Mouse (Mus musculus) frontal cortex, postnatal 14 days (tissue): Measurements from ENCODE around the gene Synm.

Source experiments
- DNase-seq, 2 experiments: peaks; one replicate each; pipeline ENCODE4 v3.0.0; 2022; ENCODE audit warnings: low spot score in 2 of 2

Gene Synm

DNA sequence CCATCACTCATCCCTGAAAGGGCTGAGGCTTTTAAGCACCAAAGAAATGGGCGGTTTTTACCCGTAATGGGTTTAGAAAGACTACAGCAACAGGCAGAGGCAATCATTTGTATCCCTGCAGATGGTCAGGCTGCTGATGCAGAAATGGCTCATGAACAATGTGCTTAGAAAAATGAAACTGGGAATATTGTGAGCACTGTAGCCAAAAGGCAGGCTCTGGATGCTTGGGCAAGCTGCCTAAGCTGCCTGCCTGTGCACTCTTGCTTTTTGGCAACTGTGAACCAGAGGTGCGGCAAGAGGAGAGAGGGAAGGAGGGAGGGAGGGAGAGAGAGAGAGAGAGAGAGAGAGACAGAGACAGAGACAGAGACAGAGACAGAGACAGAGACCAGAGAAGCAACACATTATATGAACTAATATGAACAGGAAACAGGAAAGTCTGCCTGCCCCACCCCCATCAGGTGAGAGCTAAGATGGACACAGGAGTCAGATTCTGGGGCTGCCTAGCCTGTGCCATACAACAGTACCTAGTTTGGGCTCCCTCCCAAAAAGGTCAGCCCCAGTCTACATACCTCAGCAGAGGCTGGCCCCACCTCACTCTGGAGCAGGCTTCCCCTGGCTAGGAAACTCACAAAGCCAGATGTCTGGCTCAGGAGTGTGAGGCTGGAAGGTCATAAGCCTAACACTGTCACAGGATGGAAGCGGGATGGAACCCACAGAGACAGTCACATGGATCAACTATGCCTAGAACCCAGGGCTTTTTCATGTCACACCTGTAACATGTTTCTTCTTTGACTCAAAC is 9.9 kb downstream of the Synm start:
- no peak for DNase-seq

DNA sequence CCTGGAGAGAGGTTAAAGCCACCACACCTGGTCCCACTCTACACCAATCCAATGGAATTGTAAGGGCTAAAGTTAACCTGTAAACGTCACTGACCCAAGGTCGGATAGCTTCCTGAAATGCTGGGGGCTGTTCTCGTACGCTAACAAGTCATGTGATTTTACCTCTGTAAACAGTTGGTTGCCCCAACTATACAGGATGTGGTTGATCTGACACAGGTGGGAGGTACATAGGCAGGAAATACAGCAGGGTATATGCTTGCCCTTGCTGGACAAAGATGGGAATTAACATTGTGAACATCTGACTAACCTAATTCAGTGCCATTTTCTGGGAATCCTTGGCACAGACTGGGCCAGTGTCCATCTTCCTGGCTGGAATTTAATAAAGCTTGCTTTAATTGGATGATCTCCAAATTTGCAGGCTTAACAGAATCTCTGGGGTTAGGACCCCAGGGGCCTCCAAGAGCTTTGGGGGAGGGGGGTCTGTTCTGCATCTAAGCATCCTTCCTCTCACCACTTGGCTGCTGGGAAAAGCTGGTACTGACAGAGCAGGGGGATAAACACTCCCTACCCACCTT is 11.7 kb downstream of the Synm start:
- no peak for DNase-seq

DNA sequence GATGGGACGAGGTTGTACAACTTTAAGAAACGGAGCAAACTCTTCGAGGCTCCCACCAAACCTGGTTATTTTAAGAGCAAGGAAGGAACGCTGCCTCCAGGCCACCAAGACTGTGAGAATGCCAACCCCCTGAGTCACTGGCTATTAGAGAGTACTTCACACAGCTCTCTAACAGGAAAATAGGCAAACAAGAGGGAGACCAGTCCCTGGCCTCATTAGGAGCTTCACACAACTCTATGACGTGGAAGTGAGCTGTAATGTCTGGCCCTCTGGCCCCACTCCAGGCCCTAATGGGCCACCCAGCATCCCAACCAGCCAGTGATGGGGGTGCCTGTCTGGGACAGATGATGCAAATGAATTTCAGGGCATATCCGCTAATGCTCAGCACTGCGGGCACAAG is 17.8 kb downstream of the Synm start:
- DNase-seq = no peak

DNA sequence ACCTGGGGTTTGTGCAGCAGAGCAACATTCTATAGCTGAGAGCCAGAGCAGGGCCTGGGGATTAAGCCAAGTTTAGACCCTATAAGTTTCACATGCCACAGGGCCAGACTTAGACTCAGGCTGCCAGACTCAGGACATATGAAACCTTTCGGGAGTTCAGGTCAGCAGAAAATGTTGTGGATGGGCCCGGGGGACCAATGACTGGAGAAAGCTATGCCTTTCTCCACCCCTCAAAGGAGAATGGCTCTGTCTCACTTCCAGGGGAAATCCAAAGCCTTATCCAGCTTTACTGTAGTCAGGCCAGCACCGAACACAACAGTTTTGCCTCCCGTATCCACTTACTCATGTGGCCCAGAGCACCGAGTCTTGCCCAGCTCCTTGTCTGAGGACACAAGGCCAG is 18.7 kb downstream of the Synm start:
- DNase-seq = no peak

DNA sequence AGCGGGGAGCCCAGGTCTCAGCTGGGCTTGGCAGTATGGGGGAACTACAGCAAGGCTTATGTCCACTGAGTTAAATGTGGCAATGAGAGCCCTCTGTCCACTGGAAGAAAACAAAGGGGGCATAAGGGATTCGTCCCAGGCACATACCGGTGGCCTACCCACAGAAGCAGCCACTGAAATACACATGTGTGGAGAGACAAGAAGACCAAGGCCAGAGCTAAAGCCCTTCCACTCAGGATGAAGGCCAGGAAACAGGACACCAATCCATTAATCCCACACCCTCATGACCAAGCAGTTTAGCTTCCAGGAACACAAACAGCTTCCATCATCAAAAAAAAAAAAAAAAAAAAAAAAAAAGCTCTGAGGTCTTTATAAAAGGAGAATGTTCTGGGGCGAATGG is 19.2 kb downstream of the Synm start:
- no peak for DNase-seq

DNA sequence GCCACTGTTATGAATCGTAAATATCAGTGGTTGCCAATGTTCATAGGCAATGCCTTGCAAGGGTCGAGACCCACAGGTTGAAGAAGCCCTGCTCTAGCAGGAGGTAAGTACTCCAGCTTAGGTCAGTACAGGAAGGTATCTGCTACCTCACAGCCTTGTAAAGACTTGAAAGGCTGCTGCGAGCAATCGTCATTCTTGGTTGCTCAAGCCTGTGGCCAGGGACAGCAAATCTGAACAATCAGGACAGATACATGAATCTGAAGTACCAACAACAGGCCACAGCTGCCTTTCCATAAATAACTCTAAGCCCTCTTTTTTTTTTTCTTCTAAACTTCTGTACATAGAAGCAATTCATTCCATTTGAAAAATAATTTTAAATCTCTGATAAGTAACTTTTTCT is 27.3 kb downstream of the Synm start:
- DNase-seq = no peak

DNA sequence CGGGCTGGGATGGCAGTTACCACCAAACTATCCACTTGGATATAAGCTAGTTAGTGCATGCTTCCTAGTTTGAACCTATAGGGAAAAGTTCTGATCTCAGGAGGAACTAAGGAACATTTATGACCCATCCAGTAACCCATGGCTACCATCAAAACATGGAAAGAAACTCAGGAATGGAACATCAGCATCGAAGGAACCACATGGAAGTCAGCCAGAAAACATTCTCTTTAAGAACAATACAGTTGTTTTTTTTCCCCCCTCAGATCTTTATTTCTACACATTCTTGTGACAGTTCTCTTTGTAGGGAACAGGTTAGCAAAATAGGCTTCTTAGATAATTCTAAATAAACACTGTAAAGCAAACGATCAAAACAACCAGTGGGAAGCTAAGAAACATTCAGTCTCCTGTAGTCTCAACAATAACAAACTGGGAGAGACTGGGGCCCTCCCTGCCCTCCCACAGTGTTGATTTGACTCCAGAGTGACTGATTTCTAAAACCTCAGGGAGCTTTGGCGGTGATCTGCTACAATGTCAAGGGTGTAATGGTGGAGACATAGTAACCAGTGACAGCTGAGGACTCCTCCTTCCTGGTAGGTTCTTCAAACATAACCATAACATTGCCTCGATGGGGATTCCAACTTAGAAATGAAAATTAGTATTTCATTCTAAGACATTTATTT is 29.0 kb downstream of the Synm start:
- DNase-seq = no peak

DNA sequence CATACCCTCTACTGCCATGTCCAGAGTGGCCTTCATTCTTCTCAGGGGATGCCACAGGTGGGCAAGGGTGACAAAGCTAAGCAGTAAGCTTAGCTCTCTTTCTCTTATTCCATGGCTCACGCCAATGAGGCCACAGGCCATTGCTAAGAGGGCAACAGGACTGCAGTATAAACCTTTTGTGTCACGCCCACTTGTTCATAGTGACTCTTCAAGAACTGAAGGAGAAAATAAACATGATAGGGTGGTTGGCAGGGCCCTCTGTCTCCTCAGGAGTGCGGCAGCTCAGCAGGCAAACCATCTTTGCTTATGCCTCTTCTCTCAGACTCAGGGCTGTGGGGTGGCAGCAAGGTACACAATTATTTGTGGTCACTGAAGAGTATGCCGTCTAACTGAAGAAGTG is 30.7 kb downstream of the Synm start:
- DNase-seq = no peak

DNA sequence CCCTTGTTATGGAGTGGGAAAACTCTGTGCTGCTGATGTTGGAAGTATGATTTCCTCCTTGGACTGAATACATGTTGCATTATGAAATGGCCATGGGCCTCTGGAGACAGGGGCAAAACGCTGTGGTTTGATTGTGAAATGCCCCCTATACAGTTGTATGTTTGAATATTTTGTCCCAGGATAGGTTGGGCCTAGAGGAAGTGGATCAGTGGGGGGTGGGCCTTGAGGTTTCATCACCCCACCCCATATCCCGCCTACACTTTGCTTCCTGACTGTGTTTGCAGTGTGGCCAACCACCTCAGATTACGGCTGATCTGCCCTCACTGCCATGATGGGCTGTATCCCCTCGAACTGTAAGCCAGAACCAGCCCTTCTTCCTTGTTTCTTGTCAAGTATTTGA is 31.3 kb downstream of the Synm start:
- DNase-seq = no peak

DNA sequence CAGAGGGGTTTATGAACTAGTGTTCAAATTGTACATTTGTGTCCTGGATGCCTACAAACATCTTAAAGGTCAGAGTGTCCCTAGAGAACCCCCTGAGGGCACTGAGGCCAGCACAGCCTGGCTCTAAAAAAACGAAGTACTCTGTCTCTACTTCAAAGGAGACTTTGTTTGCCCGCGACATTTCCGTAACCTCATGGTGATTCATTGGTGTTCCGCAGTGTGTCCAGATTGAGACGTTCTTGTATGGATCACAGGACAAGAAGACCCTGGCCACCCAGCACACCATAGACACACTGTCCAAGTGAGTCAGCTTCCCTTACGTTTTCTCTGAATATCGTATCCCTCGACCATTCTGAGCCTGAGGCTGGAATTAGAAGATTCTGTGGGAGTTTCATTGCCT is 34.5 kb downstream of the Synm start:
- no peak for DNase-seq

DNA sequence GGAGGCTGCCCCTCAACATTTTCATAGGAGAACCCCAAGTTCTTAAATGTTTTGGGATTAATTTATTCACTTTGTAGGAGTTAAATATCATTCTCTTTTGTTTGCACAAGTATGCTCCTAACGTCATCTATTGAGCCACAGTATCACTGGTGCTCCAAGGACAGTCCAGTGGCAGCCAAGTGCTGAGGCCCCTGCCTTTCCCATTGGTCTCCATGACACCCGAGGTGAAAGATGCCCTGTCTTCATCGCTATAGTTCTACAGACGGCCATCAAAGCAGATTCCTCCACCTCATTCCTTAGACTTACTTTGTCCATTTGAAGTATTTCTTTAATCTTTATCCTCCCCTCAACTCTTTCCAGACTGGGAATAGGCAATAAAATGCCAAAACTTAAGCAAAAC is 35.0 kb downstream of the Synm start:
- no peak for DNase-seq

DNA sequence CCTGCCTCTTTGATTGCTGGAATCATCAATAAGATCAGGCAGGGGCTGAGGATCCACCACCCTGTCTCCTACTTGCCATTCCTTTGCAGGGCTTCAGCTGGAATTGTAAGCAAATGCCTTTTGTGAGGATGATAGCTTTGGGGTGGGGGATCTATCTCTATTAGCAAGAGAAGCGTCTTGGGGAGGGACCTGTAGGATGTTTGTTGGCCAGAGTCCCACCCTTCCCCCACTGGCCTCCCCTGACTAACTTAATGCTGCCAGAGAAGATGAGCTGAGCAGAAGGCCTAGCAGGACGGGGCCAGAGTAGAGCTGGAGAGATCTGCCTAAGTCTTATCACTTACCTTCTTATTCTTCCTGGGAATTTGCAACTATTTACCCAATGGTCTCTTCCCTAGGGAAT is 37.4 kb downstream of the Synm start:
- DNase-seq = no peak

DNA sequence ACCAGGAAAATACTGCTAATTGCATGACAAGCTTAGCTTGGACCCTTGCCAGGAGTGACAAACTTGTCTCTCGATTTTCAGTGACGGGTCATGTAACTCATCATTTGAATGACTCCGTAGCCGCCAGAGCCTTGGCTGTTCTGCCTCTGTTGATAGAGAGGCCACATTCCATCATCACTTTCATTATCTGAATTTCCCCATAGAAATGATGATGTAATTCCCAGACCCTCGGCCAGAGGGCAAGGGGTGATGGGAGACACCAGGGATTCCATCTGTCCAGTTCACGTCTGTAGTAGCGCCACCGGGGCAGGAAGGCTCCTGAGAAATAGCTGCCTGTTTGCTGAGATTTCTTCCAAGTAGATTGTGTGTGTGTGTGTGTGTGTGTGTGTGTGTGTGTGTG is 40.7 kb downstream of the Synm start:
- no peak for DNase-seq

DNA sequence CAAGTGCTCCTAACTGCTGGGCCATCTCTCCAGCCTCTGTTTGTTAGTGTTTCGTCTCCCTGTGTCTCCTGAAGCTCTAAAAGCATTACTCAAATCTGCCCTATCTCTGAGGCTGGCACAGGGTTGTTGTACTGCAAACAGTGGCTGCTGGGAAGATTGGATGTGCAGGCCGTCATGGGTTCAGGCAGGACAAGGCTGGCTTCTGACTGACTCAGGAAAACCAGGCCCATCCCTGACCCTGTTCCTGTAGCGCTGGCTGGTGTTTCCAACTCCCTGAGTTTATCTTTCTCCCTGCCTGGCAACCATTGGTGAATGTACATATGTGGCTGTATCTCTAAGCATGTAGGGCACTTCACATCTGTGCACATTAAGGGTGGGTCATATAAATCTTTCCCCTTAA is 42.0 kb downstream of the Synm start:
- no peak for DNase-seq

DNA sequence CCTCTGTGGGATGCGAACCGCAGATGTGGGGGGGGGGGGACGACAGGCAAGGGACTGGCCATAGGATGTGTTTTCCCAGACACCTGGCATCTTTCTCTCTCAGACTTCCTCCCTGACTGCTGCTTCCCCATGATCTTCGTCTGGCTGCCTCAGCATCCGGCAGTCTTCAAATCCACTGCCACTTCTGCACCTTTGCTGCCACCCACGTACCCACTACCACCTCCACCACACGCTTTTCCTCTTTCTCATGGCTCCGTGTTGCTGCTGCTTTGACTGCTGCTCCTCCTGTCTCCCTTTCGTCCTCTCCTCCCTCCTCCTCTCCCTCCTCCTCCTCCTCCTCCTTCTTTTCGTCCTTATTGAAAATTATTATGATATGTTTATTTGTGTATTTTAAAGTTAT is 42.6 kb downstream of the Synm start:
- DNase-seq = no peak

DNA sequence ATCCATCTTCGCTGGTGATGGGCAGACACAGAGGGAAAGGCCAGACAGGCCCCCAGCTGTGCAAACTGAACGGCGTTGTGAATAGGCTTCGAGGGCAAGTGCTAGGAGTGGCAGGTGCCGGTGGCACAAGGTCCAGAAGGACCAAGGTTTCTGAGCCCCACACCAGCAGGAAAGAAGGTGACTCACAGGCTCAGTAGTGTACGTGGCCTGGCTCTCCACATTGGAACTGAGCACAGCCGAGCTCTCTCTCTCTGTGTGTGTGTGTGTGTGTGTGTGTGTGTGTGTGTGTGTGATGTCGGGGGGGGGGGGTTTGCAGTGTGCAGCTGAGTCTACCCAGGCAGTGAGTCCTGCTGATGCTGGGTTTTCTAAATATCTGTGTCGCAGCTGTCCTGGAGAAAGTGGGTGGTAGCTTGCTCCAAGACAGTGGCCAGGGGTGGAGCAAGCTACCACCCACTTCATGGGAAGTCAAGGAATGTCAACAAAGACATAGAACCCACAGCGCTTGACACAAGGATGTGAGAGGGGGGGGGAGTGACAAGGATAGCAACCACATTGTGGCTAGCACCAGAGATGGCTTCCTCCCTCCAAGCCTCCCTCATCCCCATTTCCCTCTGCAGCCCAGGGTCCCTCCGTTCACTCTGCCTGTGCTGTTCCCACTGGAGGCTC is 43.2 kb downstream of the Synm start:
- DNase-seq = no peak

DNA sequence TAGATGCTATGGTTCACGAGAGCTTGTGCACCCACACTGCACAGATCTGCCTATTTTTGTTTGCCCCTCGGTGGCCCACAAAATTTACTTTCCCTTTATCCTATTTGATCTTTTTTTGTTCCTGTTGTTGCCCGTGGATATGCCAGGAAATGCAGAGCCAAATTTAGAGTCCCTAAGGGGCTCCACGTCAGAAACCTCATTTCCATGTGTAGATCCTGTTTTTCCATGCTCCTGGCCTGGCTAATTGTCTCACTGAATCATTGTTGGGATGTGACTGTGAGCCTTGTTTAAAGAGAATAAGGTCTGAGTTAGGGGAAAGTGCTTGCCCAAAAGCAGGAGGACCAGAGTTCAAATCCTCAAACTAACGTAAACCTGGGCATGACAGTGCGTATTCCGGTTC is 44.4 kb downstream of the Synm start:
- no peak for DNase-seq

DNA sequence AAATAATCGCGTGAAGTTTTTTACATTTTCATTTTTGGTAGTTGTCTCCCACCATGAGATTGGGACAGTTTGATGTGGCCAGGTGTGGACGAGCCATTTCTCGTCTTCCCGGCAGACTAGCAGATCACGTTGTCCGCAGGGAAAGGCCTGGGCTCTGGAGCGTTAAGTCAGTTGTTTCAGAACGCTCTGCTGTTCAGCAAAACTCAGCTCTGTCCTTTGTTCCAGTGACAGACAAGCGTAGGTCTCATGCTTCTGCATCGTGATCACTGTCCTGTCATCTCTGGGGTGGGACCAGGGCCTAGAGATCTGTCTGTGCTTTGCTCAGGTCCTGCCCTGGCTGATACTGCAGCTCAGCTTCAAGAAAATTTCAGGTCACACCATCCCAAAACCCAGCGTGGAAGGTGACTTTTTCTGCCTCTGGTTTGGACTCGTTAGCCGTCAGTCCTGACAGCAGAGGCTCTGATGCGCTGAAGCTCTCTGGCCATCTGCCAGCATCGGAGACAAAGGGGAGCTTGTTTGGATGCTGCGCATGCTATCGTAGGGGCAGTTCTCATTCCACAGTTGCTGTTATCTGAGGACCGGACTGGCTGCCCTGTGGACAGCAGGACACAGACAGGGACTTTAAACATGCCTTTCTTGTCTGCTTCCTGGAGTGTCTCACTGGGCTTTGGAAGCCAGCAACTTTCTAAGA is 45.6 kb downstream of the Synm start:
- peak; percentile 26 to 28 for DNase-seq

DNA sequence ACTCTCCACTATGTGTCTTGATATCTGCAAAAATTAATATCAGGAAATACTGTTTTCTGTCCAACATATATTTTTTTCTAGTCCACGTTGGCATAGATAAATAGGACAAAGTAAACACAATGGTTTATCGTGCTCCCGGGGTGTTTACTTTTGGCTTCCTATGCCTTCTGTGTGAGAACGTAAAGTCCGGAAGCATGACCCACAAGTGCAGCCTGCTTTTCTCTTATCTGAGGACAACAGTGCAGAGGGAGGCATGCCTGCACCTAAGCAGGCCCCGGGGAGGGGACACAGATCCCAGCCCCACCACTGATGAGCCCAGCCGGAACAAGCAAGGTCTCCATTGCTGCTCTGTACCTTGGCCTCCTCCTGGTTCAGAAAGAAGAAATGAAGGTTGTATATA is 49.3 kb downstream of the Synm start:
- no peak for DNase-seq

DNA sequence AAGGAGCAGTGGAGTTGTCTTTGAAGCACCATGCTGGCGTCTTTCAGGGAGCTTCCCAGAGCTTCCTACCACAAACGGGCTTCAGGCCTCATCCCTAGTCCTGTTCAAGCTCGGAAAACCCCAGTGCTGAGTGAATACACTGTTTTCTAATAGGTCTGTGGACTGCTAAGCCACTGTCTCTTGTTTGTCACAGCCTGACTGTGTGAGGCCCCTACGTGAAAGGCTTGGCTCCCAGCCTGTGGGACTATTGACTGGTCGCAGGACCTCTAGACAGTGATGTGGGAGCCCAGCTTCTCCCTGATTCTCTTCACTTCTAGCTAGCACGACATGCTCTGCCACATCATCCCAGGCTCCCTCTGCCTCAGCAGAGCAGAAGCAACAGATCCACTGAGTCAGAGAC is 51.4 kb downstream of the Synm start:
- DNase-seq = no peak

DNA sequence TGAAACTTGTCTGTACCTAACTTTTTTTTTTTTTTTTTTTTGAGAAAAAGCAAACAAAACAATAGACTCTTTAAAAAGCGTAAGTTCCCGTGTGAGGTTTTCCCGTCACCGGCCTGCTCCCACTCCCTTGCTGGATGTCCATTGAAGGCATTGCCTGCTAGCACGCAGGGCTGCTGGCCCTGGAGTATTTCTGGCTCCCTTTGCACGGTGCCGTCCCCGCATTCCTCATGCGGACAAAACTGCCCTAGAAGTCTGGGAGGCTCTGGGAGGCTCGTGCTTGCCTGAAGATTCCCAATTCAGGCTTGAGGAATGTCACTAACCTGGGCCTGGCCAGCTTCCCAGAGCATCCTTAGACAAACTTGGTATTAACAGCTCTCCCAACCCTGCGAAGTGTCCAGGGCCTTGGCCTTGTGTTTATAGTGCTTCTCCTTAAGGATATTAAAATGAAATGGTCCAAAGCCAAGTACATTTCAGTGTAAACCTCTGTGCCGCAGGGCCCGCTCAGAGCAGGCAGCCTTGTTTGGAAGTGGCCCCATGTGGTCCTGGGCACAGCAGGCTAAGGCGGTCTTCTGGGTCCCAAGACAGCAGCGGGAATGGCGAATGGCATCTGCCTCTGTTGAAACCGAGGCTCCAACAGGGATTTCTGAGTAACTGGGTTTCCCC is 58.2 kb downstream of the Synm start:
- no peak for DNase-seq

DNA sequence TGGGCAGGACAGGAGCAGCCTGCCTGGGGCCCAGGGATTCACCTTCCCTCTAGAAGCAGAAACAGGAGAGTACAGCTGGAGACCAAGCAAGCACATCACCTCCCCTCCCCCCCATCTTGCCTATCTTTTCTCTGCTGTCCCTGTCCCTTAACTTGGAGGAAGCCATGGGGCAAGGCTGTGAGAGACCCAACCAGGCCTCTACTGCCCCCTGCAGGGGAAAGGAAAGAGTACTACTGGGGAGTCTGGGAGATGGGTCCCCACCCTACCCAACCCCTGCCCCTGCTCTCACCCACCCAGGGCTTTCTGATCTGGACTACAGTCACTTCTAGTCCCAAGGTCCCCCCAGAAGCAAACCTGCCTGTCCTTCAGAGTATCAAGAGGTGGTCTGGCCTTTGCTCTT is 58.7 kb downstream of the Synm start:
- DNase-seq = no peak
